Mouse (Mus musculus): ENCODE measurements around the gene Zranb1.

DNA sequence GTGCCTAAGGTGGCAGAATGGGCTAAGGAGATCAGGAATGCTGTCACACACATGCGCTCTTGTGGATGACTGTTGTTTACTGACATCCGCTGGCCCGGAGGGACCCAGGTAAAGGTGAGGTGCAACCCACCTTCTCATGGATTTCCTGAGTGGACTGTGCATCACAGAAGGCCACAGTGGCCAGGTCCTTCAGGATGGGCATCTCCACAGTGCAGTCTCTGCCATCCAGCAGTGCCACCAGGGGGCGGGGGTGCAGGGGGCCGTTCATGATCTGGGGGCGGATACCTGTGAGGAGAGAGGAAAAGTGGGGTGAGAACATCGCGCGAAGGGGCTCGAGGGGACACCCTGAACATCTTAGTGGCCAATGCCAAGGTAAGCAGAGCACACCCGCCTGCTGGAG lies 68.1 kb downstream of the Zranb1 start:
- TF ChIP-seq POLR2A (IDR thresholded peaks at IDR 0.05; ENCODE audit: low read depth, low read length) = no peak
- no peak for TF ChIP-seq CTCF (IDR thresholded peaks at IDR 0.05; ENCODE audit: extremely low read depth, insufficient read depth, insufficient read length, insufficient replicate concordance)

All from spleen, adult 2 months (tissue).